Mouse (Mus musculus) thymus, postnatal 25 days (tissue): Measurements from ENCODE around the gene Shank2.

Source experiments
- DNase-seq: peaks from one replicate; pipeline ENCODE4 v3.0.0; 2022

Gene Shank2

DNA sequence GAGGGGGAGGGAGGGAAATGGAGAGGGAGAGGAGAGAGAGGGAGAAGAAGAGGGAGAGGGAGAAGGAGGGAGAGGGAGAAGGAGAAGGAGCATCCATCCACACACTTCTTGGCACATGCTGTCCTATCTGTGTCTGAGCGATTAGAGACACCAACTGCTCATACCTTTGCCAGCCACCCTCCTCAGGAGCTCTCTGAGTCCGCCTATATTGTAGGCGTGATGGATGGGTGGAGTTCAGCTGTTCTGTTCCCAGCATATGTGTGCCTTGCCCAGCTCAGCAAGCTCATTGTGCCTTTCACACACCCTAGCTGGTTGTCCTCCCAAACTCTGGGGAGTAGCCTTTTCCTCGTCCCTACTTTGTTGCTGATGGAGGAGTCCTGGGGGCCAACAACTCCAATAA, 233.8 kb downstream of the Shank2 start:
- no peak for DNase-seq

DNA sequence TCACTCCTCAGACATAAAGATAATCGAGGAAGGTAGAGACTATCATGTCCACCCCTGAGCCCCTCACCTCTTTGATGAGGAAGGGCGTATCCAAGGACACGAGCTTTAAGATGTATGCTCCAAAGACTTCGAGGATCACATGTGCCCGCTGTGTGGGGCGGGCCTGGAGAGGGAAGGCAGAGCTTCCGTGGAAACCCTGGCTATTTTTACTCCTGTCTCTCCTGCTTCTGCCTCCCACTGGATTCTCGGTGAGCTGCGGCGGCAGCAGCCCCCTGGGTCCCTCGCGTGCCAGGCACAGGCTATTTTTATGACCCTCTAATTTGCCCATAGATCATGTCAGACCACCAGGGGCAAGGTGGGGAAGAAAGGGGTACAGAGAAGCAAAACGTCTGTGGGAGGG, 235.1 kb downstream of the Shank2 start:
- DNase-seq, result no peak

DNA sequence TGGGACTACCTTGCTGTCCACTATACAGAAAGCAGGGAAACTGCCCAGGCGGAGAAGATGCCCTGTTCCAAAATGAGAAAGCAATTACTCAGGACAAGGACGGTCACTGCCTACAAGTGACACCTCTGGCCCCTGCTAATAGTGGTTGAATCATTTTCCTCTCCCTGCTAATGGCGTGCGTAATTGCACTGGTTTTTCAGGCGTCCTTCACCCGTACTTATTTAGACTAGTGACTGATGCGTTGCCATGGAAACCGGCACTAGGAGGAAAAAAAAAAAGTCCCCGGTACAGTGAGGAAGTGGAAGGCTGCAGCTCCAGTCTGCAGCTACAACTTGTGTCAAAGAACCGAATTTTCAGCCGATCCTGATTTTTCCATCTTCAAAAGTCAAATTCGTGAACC, 236.7 kb downstream of the Shank2 start:
- DNase-seq, result no peak

DNA sequence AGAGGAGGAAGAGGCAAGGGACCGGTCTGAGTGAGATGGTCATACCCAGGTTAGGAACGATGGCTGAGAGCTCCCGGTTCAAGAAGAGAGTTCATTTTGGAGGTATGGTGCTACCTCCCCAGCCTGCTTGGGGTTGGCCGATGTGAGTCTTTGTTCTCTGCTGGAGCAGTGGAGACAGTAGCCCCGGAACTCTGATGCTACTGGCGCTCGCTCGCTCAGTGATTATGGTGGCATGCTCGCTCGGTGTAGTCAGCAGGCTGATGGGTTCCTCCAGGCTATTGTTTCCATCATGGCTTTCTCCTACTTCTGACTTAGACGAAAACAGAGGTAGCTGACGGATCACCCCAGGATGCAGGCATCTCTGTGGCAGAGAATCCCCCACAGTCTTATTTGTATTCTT, 237.3 kb downstream of the Shank2 start:
- DNase-seq, result no peak

DNA sequence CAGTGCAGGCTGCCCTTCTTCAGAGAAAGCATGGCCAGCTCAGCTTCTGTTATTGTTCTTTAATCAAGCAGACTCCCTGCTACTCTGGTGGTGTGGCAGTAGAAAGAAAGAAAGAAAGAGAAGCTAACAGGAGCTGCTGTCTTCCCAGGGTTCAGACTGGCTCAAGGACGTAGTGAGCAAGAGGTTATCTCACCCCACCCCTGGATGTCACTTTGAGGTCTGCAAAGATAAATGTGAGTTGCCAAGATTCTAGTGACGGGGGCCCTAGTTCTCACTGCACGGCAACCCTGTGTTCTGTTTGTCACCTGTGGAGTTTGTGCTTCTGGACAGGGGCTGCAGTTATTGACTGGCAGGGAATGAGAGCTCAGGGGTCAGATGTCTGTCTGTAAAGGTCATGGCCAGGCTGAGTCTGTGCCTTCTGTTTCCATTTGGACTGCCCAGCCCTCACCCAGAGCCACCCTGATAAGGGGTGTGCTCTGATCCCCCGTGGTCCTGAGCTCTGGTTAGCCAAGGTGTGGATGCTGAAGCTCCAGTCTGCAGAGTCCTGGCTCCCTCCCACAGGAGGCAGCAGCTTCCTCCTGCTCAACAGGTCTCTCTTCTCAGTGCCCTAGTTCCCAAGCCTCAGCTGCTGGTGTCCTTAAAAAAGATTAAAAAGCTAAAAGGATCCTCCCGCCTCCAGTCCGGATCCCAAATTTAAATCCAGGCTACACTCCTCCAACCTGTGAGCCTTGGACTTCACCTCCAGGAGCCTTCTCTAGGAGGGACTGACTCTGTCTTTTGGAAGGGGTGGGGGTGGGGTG, 238.0 kb downstream of the Shank2 start:
- DNase-seq, result no peak

DNA sequence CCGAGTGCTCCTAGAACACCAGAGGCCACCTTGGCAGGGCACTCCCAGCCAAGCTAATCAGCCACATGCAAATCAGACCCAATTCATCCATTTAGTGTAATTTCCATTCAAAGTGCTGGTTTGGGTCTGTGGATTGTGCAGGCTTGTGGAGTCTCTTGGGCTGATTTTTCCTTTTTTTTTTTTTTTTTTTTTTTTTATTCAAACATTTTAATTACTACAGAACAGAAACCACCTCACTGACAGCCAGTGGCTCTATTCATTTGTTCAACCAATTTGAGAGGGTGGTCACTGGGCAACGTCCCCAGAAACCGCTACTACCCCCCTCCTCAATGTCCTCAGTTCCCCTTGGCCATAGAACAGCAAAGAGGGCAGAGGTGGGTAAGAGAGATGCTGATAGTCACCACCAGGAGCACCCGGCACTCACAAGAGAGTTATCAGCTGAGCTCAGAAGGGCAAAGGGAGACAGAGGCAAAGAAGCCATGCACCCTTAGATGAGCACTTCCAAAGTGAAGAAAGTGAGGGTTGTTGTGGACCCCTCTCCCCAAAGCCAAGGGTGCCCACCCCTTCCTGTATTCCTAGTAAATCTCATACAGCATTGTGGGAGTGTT, 239.1 kb downstream of the Shank2 start:
- DNase-seq, result no peak

DNA sequence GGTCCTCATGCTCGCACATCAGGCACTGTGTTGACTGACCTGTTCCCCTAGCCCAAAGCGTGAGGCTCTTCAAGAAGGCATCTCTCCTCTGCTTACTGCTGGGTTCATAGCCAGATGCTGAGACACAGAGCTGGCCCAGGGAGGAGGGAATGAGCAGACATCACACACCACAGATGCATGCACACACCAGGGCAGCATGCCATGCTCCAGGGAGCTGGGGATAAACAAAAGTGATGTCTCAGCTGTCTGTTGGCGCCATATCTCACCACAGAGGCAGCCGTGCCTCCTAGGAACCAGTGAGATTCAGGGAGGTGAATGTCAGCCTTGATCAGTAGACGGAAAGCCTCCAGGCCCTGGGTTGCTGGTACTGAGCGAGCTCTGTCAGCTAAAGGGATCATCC, 242.5 kb downstream of the Shank2 start:
- no peak for DNase-seq

DNA sequence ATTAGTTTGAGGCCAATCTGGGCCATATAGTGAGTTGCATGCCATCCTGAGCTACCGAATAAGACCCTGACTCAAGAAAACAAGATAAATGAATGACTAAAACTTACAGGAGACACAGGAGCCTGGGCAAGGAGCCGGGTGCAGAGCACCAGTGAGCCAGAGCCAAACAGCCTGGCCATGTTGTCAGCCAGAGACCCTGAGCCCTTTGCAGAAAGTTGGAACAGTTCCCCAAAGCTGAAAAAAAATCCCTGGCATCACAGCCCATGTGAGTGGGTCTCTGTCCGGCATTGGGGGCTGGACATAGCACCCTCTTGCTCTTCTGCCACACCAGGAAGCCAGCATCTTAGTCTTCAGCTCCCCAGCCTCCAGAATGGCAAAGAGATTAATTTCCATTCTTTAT, 244.5 kb downstream of the Shank2 start:
- DNase-seq, result no peak

DNA sequence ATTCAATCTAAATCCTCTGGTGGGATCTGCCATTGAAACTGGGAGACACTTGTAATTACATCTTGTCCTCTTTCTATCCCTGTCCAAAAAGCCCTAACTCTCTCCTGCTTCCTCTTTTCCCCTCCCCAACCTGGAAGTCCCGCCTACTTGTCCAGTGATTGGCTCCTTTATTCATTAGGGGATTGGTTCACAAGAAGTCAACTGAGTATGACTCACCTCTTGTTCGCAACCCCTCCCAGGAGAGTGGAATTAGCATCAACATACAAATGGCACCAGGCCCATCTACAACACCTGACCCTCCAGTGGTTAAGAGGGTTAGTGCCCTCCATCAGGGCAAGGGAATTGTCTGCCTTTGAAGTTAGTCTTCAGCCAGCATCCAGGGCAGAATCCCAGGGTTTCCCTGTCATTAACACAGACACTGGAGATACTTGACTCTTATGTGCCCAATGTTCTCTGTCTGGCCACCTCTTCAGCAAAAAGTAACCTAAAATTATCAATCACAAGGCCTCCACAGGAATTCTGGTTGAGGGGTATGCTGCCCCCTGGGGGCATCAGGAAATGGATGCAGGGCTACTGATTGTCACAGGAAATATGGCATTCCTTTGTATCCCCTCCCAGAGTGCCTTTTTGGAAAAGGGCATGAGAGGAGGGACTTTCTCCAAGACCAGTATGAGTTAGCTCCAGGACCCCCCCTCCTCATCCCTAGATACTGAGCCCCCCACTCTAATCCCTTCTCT, 247.1 kb downstream of the Shank2 start:
- no peak for DNase-seq

DNA sequence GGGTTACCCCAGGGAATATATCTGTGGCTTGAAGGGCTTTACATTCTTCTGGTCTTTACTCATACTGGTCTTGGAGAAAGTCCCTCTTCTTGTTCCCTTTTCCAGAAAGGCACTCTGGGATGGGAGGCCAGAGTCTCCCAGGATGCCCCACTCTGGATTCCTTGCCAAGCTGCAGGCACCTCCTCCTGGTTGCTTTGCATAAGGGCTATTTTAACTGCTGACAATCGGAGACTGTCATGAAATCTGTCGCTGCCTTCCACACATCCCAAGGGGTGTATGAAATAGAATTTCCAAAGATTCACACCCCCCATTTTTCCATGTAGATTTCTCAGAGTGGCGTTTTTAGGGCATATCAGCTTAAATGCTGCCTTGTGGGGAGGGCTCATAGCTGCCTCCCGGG, 249.1 kb downstream of the Shank2 start:
- no peak for DNase-seq

DNA sequence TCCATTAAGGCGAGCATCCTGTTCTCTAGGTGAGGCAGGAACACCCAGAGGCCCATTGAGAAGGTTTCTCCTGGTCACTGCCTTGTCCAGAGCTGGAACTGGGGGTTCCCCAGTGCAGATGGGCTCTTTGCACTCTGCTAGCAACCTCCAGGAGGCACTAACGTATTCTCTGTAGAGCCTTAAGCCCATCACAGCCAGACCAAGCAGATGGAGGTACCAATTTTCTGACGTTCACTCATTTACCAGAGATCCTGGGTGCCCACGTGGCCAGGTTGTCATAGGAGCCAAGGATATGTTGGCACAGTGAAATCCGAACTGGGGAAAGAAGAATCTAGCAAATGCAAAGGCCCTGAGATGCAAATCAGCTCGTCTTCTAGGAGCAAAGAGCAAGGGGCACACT, 249.5 kb downstream of the Shank2 start:
- no peak for DNase-seq

DNA sequence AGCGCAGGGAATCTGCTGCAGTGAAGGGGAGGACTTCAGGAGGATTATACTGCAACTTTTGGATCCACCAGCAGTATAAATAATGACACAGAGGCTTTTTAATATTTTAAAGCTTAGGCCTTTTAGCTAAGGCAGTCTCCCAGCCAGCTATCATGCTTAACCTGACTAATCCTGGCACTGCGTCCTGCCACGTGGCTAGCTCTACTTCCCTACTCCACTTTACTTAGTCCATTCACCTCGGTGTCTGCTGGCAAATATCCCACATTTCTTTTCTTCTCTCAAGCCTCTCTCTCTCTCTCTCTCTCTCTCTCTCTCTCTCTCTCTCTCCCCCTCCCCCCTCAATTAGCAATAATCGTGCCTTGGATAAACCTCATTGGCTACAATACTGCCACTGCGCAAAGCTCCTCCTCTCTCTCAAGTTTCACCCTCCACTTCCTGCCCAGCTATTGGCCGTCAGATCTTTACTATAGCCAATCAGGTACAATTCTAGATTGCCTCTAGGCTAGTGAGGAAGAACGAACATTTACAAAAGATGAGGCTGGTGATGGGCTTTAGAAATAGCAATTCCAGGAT, 253.0 kb downstream of the Shank2 start:
- no peak for DNase-seq

DNA sequence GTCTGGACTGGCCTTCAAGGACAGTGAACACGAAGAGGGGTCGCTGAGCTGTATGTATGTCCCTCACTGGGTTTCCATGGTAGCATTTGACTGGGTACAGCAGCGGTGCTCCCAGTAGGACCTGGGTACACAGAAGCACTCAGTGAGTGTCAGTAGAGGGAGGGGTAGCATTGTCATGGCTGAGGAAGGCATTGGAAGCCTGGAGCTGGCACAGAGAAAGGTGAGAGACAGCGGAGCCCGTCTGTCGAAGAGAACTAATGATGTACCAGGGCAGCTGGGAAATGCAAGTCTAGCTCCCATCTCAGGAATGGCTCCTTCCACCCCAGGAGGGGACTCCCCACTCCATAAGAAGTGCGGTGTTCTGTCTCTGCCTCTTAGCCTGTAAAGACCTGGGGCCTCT, 256.1 kb downstream of the Shank2 start:
- no peak for DNase-seq

DNA sequence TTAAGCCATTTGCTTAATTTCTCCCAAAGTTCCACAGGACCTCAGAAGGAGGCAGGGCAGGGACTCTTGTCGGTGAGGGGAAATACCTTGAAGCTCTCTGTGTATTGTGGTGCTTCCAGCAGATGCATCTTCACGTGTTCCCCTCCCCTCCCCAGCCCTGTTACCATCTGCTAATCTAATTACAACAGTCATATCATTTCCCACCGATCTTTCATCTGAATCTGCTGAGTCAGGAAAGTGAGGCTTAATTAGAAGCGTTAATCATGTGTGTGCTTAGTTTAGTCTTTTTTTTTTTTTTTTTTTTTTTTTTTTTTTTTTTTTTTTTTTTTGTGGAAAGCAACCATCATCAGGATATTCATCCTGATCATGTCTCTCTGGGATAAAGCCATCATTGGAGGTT, 256.6 kb downstream of the Shank2 start:
- no peak for DNase-seq

DNA sequence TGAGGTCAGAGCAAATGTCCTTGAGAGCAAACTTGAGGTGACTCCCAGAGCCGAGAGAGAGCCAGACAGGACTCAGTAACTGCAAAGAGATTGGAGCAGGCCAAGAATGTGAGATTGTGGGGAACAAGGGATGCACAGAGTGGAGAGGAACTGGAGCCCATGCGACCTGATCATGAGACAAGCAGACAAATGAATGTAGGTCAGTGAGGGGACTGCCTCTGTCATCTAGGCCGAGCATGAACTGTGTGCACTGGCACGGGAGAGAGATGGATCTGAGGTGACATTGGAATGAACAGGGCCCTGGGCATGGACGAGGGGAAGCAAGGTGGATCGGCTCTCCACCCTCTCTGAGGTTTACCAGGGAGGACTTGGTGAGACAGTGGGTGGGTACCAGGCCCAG, 260.9 kb downstream of the Shank2 start:
- DNase-seq, result no peak

DNA sequence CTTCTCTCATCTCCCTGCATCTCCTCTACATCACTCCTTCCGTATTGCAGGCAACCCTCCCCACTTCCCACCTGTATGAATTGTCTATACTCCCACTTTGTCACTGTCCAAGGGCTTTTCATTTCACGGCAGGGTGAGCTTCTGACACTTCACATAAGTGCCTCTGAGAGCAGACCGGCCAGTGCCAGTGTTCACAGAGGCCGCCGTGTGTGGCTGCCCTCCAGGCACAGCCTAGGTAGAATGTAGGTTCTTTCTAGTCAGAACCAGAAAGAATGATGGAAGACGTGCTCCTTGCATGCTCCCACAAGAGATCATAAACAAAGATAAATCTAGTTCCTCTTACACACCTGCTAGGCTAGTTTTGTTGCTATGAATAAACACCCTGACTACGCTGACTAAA, 265.0 kb downstream of the Shank2 start:
- DNase-seq, result no peak

DNA sequence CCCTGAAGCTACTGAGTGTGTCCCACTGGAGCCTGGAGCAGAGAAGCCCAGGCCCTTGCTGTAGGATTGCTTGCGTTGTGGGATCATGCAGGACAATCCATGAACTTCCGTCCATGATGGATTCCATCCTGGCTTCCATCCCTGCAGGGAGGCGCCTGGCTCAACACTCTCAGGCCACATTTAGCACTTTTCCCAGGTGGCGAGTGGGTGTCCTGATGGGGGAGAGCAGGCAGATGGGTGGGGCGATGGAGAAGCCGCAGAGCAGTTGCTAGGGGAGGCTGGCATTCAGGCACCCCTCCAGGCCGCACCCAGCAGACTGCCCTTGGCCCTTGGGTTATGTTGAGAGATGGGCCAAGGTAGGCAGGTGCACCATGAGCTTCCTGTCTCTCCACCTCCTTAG, 266.6 kb downstream of the Shank2 start:
- no peak for DNase-seq

DNA sequence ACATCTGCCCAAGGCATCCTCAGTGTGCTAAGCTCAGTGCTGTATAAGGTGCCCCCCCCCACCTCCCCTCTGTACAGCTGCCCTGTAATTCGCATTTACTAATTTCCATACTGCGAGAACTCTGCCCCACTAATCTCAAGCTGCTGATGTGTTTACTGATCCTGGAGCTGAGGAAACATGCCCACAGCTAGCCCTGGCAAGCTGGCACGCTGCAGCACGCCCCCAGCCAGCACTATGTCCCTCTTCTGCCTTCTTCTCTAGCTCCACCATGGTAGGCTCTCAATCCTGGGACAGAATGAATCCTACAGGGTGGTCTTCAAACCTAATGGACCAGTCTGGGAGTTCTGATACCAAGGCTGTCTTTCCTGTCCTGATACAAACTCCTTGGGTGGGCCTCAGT, 267.1 kb downstream of the Shank2 start:
- DNase-seq, result no peak

DNA sequence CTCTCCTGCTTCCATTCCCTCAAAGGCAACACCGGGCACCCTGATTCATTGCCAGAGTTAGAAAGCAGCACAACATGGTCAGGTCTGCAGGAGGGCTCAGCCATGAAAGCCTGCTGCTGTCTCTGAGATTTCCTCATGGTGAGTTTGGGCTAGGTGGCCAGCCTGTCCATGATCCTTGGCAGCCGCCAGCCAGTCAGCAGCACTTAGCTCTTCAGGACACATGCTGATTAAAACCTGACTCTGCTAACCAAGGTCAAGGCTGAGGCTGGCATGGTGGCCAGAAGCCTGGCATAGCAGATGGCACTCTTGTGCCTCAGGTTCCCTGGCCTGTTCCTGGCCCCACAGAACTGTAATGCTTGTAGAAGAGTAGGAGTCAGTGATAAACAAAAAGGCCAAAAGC, 269.3 kb downstream of the Shank2 start:
- DNase-seq, result no peak

DNA sequence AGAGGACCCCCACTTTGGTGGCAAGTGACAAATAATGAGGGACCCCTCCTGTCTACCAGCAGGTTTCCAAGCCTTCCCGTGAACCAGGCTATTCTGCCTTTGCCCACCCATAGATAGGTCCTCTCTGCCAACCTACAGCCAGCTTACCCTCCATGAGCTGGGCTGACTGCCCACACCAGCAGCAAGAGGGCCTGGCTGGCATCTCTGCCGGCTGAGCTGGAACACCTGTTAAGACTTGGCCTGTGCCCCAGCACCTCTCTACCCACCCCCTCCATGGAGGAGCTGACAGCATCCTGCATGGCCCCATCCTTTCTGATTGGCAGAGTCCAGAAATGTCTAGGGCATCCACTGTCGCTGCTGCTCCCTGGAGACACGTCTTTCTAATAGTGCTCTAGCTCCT, 277.0 kb downstream of the Shank2 start:
- no peak for DNase-seq

DNA sequence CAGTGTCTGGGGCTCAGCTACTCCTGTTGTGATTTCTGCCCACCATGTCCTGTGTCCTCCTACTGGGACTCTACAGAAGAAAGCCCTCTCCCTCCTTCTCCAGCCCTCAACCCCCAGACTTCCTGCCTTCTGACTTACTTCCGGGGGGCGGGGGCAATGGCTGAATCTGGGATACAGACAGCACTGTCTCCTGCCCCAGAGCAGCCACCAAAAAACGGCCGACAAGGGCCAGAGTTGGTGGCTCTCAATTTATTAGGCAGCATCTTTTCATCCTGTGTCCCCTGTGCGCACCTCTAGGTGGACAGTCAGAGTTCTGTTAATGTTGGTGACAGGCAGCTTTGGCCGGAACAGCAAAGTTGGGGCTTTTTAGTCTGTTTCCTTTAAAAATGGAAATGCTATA, 282.0 kb downstream of the Shank2 start:
- DNase-seq, result no peak

DNA sequence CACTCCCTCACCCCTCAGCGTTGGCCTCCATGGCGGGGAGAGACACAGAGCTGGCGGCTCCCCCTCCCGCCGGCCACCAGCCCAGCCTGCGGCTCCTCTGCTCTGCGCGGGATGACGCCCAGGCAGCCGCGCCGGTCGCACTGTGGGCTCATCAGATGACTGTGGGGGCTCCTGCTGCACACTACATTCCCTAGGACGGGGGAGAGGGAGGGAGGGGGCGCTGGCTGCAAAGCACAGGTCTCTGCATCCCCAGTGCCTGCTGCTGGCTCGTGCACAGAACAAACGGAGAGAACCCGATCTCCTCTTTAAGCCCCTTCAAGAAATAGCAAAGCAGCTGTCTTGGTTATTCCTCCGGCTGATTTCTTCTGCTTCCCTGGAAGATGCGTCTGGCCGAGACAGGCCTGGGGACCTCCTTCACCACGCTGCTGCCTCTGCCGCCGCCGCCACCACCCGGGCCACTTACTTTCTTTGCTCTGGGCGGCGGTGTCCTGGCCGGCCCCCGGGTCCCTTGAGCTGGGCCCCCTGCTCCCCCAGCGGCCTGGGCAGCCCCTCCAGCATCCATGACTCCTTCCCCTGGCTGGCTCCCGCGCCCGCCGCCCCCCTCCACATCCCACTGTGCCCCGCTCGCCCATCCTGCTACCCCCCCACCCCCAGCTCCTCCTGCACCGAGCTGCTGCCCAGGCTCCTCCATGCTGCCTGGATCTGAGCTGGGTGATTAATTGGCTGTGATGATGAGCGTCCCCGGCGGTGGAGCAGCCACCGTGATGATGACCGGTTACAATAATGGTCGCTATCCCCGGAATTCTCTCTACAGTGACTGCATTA, 282.7 kb downstream of the Shank2 start:
- no peak for DNase-seq

DNA sequence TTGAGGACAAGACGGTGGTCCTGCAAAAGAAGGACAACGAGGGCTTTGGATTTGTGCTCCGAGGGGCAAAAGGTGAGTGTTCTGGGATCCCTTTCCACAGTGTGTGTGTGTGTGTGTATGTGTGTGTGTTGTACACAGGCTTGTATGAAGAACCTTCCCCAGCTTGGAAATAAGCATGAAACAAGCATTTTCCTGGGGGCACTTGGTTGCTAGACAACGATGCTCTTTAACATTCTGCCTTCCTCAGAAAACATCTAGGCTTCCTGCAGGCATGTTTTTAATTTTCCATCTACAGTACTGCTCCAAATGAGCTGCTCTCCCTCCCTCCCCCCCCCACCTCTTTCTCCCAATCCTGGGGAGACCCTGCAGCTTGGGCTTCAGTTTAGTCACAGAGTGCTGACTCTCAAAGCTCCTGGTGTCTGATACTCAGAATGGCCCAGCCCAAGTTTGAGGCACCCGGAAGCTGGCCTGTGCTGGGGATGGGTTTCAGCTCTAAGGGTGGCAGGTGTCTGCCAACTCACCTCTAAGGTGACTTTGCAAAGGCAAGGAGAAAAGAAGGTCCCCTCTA, 283.4 kb downstream of the Shank2 start:
- no peak for DNase-seq
